Mouse (Mus musculus): Measurements from ENCODE around the gene Myf6.

- TF ChIP-seq CTCF (IDR thresholded peaks at IDR 0.05; ENCODE audit: low read depth, low read length) (no peak), POLR2A (IDR thresholded peaks at IDR 0.05; ENCODE audit: extremely low read depth, insufficient read depth, low read length) (no peak)
Observed at GRCm38 (mm10) chr10:107484050-107484449, 10.5 kb downstream of the Myf6 start.
